Mouse (Mus musculus) intestine, embryonic 16.5 days (tissue): Measurements from ENCODE around the gene Rnf146. TPM values are rescaled to one million over a fixed set of nuclear protein-coding genes. Genes with fewer than 3 reads are reported as not detected.

ENCODE experiments used
- ATAC-seq: fragments of 200-750 bp; cut with Nextera tagmentation; 2 replicates; pipeline ENCODE4 v1.8.0; 2017; ENCODE audit warnings: moderate TSS enrichment, moderate library complexity
- H3K27ac ChIP-seq: fragments of 300-500 bp; sonication (generic); 2 replicates; pipeline ENCODE4 v1.5.1; 2014; ENCODE audit warnings: mild to moderate bottlenecking, low read length
- H3K27me3 ChIP-seq: fragments of 300-500 bp; sonication (generic); replicated peaks from 2 replicates; pipeline ENCODE4 v1.6.1; 2014; ENCODE audit warnings: low read length, control low read depth, mixed read lengths; ENCODE audit not compliant: control insufficient read depth, insufficient read depth
- H3K36me3 ChIP-seq: fragments of 300-500 bp; sonication (generic); 2 replicates; pipeline ENCODE4 v1.6.1; 2014; ENCODE audit warnings: low read length, control low read depth; ENCODE audit not compliant: control insufficient read depth, insufficient read depth
- H3K4me1 ChIP-seq: fragments of 300-500 bp; sonication (generic); 2 replicates; pipeline ENCODE4 v1.6.1; 2014; ENCODE audit warnings: low read length, control low read depth, mixed read lengths; ENCODE audit not compliant: control insufficient read depth, insufficient read depth
- H3K4me2 ChIP-seq: fragments of 300-500 bp; sonication (generic); 2 replicates; pipeline ENCODE4 v1.6.1; 2014; ENCODE audit warnings: low read depth, low read length, control low read depth
- H3K4me3 ChIP-seq: fragments of 300-500 bp; sonication (generic); 2 replicates; pipeline ENCODE4 v1.5.1; 2014; ENCODE audit warnings: mild to moderate bottlenecking, low read length
- H3K9ac ChIP-seq: fragments of 300-500 bp; sonication (generic); 2 replicates; pipeline ENCODE4 v1.6.1; 2014; ENCODE audit warnings: low read depth, low read length
- H3K9me3 ChIP-seq: fragments of 300-500 bp; sonication (generic); 2 replicates; pipeline ENCODE4 v1.6.1; 2016; ENCODE audit warnings: low read length, control low read depth; ENCODE audit not compliant: control insufficient read depth
- WGBS: fragments of 180-500 bp; shearing (Covaris S2); extraction: QIAGEN DNeasy Blood & Tissue Kit; methylation state at CpG from one replicate; pipeline ENCODE4 v1.1.7; 2014; 5-methylcytosine and 5-hydroxymethylcytosine counted together
- polyA plus RNA-seq: library from polyadenylated mRNA; unstranded; fragments of >200 nt; fragmentation: Nextera tagmentation; extraction: Ambion mirVana; gene quantifications from 2 replicates; pipeline ENCODE4 v1.2.1, GENCODE M21; 2015

The Rnf146 gene
- polyA plus RNA-seq, 1 experiment from 2014 or later: 42.6 TPM

GRCm38 (mm10) chr10:29351420-29351819 lies 10.8 kb downstream of the Rnf146 start:
- H3K4me2 ChIP-seq: no peak overlapping the region
- no peaks in the 10 kb centered on the region for H3K4me1 ChIP-seq
- ATAC-seq: no peak
- H3K9me3 ChIP-seq: no peaks in the 10 kb centered on the region
- 88% methylated on average over 2 of the region's 2 CpGs for WGBS
- H3K4me3 ChIP-seq: no peak overlapping the region
- H3K36me3 ChIP-seq: peaks cover 6% of the 10 kb centered on the region; the same call in 1 of the 2 replicates
- no peaks in the 10 kb centered on the region for H3K27me3 ChIP-seq
- no peak overlapping the region for H3K9ac ChIP-seq
- no peak overlapping the region for H3K27ac ChIP-seq

GRCm38 (mm10) chr10:29346638-29347037 lies 15.6 kb downstream of the Rnf146 start:
- H3K27me3 ChIP-seq: no peaks in the 10 kb centered on the region
- H3K9me3 ChIP-seq: no peaks in the 10 kb centered on the region
- WGBS: 92% methylated on average over 7 of the region's 7 CpGs
- no peak overlapping the region for H3K27ac ChIP-seq
- ATAC-seq: no peak
- H3K36me3 ChIP-seq: peaks cover 10% of the 10 kb centered on the region; the same call in 1 of the 2 replicates
- H3K4me3 ChIP-seq: no peak overlapping the region
- no peak overlapping the region for H3K9ac ChIP-seq
- no peaks in the 10 kb centered on the region for H3K4me1 ChIP-seq
- H3K4me2 ChIP-seq: no peak overlapping the region

GRCm38 (mm10) chr10:29344232-29344631 lies 18.0 kb downstream of the Rnf146 start:
- Histone ChIP-seq H3K4me1 (no peaks in the 10 kb centered on the region), H3K9ac (no peak overlapping the region), H3K27me3 (no peaks in the 10 kb centered on the region), H3K36me3 (peaks cover 10% of the 10 kb centered on the region; the same call in 1 of the 2 replicates), H3K4me2 (no peak overlapping the region), H3K27ac (no peak overlapping the region), H3K9me3 (no peaks in the 10 kb centered on the region), H3K4me3 (no peak overlapping the region)
- ATAC-seq: no peak
- 81% methylated on average over 4 of the region's 4 CpGs for WGBS

- Histone ChIP-seq H3K27me3 (no peaks in the 10 kb centered on the region), H3K4me1 (no peaks in the 10 kb centered on the region)
- 56% methylated on average over 4 of the region's 4 CpGs for WGBS
Measured at GRCm38 (mm10) chr10:29338355-29339056, 23.7 kb downstream of the Rnf146 start.

GRCm38 (mm10) chr10:29333836-29334235 lies 28.4 kb downstream of the Rnf146 start:
- 33% methylated on average over 4 of the region's 4 CpGs for WGBS
- Histone ChIP-seq H3K9me3 (no peaks in the 10 kb centered on the region), H3K36me3 (no peaks in the 10 kb centered on the region), H3K27me3 (no peaks in the 10 kb centered on the region), H3K4me1 (no peaks in the 10 kb centered on the region), H3K4me2 (no peak overlapping the region), H3K4me3 (no peak overlapping the region), H3K9ac (no peak overlapping the region), H3K27ac (no peak overlapping the region)
- peak; percentile 48; the same call in 1 of the 2 replicates for ATAC-seq

More at GRCm38 (mm10) chr10:29338355-29339056, 23.7 kb downstream of the Rnf146 start:
- no peaks in the 10 kb centered on the region for H3K9me3 ChIP-seq
- peak; percentile 62; the same call in 1 of the 2 replicates for ATAC-seq
- no peak overlapping the region for H3K27ac ChIP-seq
- H3K4me3 ChIP-seq: no peak overlapping the region
- H3K9ac ChIP-seq: no peak overlapping the region
- H3K36me3 ChIP-seq: peaks cover 1% of the 10 kb centered on the region; the same call in 1 of the 2 replicates
- H3K4me2 ChIP-seq: no peak overlapping the region

GRCm38 (mm10) chr10:29324817-29325216 lies 37.4 kb downstream of the Rnf146 start:
- WGBS: 64% methylated on average over 2 of the region's 2 CpGs
- Histone ChIP-seq H3K36me3 (no peaks in the 10 kb centered on the region), H3K4me2 (no peak overlapping the region), H3K9me3 (no peaks in the 10 kb centered on the region), H3K4me3 (no peak overlapping the region), H3K4me1 (no peaks in the 10 kb centered on the region), H3K9ac (no peak overlapping the region), H3K27me3 (no peaks in the 10 kb centered on the region), H3K27ac (no peak overlapping the region)
- peak; percentile 90 for ATAC-seq

- peaks cover 3% of the 10 kb centered on the region; the same call in 1 of the 2 replicates for H3K4me1 ChIP-seq
- H3K9me3 ChIP-seq: no peaks in the 10 kb centered on the region
- H3K4me3 ChIP-seq: peak overlapping the region; percentile 73
- H3K27me3 ChIP-seq: no peaks in the 10 kb centered on the region
- 32% methylated on average over 5 of the region's 5 CpGs for WGBS
- ATAC-seq: no peak
- H3K27ac ChIP-seq: no peak overlapping the region
- H3K4me2 ChIP-seq: peak overlapping the region; percentile 67
- no peaks in the 10 kb centered on the region for H3K36me3 ChIP-seq
- H3K9ac ChIP-seq: peak overlapping the region; percentile 90; the same call in 1 of the 2 replicates
Measured at GRCm38 (mm10) chr10:29313905-29314304, 48.3 kb downstream of the Rnf146 start.

- Histone ChIP-seq H3K36me3 (no peaks in the 10 kb centered on the region), H3K4me3 (peak within 1 kb of the TSS; percentile 73), H3K4me1 (peaks cover 3% of the 10 kb centered on the region; the same call in 1 of the 2 replicates), H3K9me3 (no peaks in the 10 kb centered on the region), H3K27ac (peak within 1 kb of the TSS; percentile 89), H3K9ac (peak within 1 kb of the TSS; percentile 90), H3K27me3 (no peaks in the 10 kb centered on the region), H3K4me2 (peak within 1 kb of the TSS; percentile 67)
- 0% methylated on average over 44 of the region's 49 CpGs for WGBS
- ATAC-seq: peak; percentile 99
Measured at GRCm38 (mm10) chr10:29313064-29313638, 49.1 kb downstream of the Rnf146 start, which contains the start of gene Echdc1. Gene Echdc1 (plus strand): TSS chr10:29313166.

GRCm38 (mm10) chr10:29311480-29312219 lies 50.6 kb downstream of the Rnf146 start:
- Histone ChIP-seq H3K36me3 (no peaks in the 10 kb centered on the region), H3K4me3 (no peak overlapping the region), H3K4me2 (0 out of 2 replicates have a peak overlapping the region, but pooled peaks have one; percentile 9), H3K4me1 (peaks cover 3% of the 10 kb centered on the region; the same call in 1 of the 2 replicates), H3K9ac (no peak overlapping the region), H3K9me3 (no peaks in the 10 kb centered on the region), H3K27me3 (no peaks in the 10 kb centered on the region), H3K27ac (no peak overlapping the region)
- WGBS: 68% methylated on average over 4 of the region's 4 CpGs
- no peak for ATAC-seq
